9 mouse cellular contexts compared by ENCODE assay signal in the genomic region with DNA sequence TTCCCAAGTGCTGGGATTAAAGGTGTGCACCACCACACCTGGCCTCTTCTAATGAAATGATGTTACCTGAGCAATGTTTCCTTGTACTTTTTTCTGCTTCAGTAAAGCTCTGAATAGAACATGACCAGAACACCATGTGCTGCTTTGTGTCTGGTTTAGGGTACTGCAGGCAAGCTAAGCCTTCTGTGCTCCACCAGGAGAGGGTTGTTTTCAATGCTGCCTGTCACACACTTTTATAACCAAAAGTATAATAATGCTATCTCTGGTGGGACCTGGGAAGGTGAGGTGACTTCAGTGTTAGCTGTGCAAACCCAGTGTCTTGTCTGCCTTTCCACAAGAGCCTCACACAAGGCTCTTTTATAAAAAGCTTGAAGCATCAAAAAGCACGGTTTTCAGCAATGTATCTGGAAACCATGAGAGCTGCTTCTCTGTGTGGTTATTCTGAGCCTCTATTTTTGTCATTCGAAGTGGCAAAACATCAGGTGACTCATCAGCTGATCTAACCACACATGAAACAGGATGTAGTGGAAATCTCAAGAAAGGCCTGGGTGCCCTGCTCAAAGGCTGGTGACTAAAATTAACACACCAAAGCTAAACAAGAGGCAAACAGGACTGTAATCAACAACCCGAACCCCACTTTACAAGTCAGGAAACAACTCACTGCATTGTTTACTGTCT. TPM values are rescaled to one million over a fixed set of nuclear protein-coding genes. Genes with fewer than 3 reads are reported as not detected.
DNase-seq lines count a peak whose midpoint lies in the region; ATAC-seq and TF ChIP-seq lines count a peak whose summit lies in the region.
"Had no signal": no experiment of that assay in that cellular context is flagged by ENCODE, and none has a peak within 500 bp of the region (broad histone marks: within the 10 kb centered on the region; RNA-seq: fewer than 3 reads in every experiment).

No protein-coding gene starts in this region.

- dilution Hi-C loops in CH12.LX (cut with MboI; ENCODE audit: extremely low pct_ligation_motif_present, extremely low pct_unique_long_range_greater_than_20kb, low sequenced_read_pairs), result no loop called here

- TF ChIP-seq POLR2A in CH12.LX (IDR thresholded peaks at IDR 0.05; ENCODE audit: low read depth, low read length) (no peak), myocyte (IDR thresholded peaks at IDR 0.05; ENCODE audit: insufficient read length, low read depth) (no peak)

- H3K36me3 ChIP-seq in CH12.LX (replicated peaks in 1 of 2; ENCODE audit: control insufficient read depth in 1 of 2, insufficient read depth in 1 of 2, low read length in 1 of 2) (peaks cover 38 to 85% of the 10 kb centered on the region in 2 experiments), myocyte (ENCODE audit: control insufficient read depth, insufficient read depth) (peaks cover 37% of the 10 kb centered on the region)
- H3K36me3 ChIP-seq in heart, embryonic 10.5 days, result peaks cover 46% of the 10 kb centered on the region

- no peak overlapping the region for H3K9ac ChIP-seq in CH12.LX (ENCODE audit: insufficient read depth, low read depth)
- H3K9ac ChIP-seq: midbrain, embryonic 12.5 days had no signal

- ATAC-seq in cerebellum, adult (ENCODE audit: insufficient number of reproducible peaks, low FRiP score, low TSS enrichment), result no peak; the same call in 1 of the 2 replicates

- no peak for TF ChIP-seq CTCF in CH12.LX (conservative IDR thresholded peaks at IDR 0.05 in 1 of 2, IDR thresholded peaks at IDR 0.05 in 1 of 2; ENCODE audit: low read depth in 2 of 2, low read length in 2 of 2)

- no peak overlapping the region for H3ac ChIP-seq in myocyte (ENCODE audit: control insufficient read depth, insufficient read length)

- in situ Hi-C loops in CH12.LX (cut with MboI; ENCODE audit: low pct_ligation_motif_present, low pct_unique_long_range_greater_than_20kb, low sequenced_read_pairs), result no loop called here

- no peak for TF ChIP-seq RAD21 in CH12.LX (IDR thresholded peaks at IDR 0.05; ENCODE audit: low read depth, low read length)

- H3K27me3 ChIP-seq in CH12.LX (replicated peaks) (no peaks in the 10 kb centered on the region), myocyte (ENCODE audit: control insufficient read depth, insufficient read depth, insufficient read length) (no peaks in the 10 kb centered on the region)
- H3K27me3 ChIP-seq in heart, embryonic 10.5 days (ENCODE audit: insufficient read depth, poor library complexity, severe bottlenecking), result no peaks in the 10 kb centered on the region
- H3K27me3 ChIP-seq: midbrain, embryonic 12.5 days had no signal

- H3K27ac ChIP-seq in CH12.LX (ENCODE audit: insufficient read depth, low read depth), result peak overlapping the region; percentile 60
- peak overlapping the region; percentile 49; the same call in 1 of the 2 replicates for H3K27ac ChIP-seq in heart, embryonic 10.5 days

- TF ChIP-seq EP300 in CH12.LX (IDR thresholded peaks at IDR 0.05; ENCODE audit: low read length), result peak; percentile 72

- H3K4me3 ChIP-seq in CH12.LX (replicated peaks in 1 of 3; ENCODE audit: low read depth in 2 of 3, low read length in 2 of 3, poor library complexity in 1 of 3) (no peak overlapping the region), myocyte (no peak overlapping the region)
- H3K4me3 ChIP-seq in heart, embryonic 10.5 days, result no peak overlapping the region
- H3K4me3 ChIP-seq: midbrain, embryonic 12.5 days had no signal

- H3K79me2 ChIP-seq in CH12.LX (replicated peaks; ENCODE audit: control insufficient read depth, extremely low read depth, insufficient read depth, poor library complexity, severe bottlenecking) (no peaks in the 10 kb centered on the region), myocyte (ENCODE audit: control insufficient read depth, insufficient read depth) (no peaks in the 10 kb centered on the region)

- no peaks in the 10 kb centered on the region for H3K9me3 ChIP-seq in CH12.LX (replicated peaks; ENCODE audit: low read length)
- H3K9me3 ChIP-seq in heart, embryonic 10.5 days, result no peaks in the 10 kb centered on the region
- H3K9me3 ChIP-seq: midbrain, embryonic 12.5 days had no signal

- H3K4me1 ChIP-seq in CH12.LX (ENCODE audit: control insufficient read depth in 1 of 2, insufficient read depth in 2 of 2), result peaks cover 15 to 53% of the 10 kb centered on the region in 2 experiments
- H3K4me1 ChIP-seq in heart, embryonic 10.5 days, result peaks cover 19% of the 10 kb centered on the region

- H3K4me2 ChIP-seq in CH12.LX (ENCODE audit: insufficient read depth, low read depth, poor library complexity, severe bottlenecking) (peak overlapping the region; percentile 75; the same call in 1 of the 2 replicates), myocyte (ENCODE audit: low read depth) (peak overlapping the region; percentile 69)
- H3K4me2 ChIP-seq: midbrain, embryonic 12.5 days had no signal

- 50% methylated on average over 3 of the region's 3 CpGs for WGBS in heart, embryonic 10.5 days

- peak; percentile 70 for DNase-seq in layer of hippocampus, adult 11-12 months (ENCODE audit: low spot score)
- DNase-seq in layer of hippocampus, adult 8-10 months (ENCODE audit: low spot score in 2 of 2), result no peak
- DNase-seq in CH12.LX (ENCODE audit: extremely low read depth), result peak; percentile 91
- no peak for DNase-seq in heart, embryonic 10.5 days (ENCODE audit: low spot score)
- DNase-seq in neural tube, embryonic 10.5 days (ENCODE audit: extremely low spot score, low spot score), result no peak
- DNase-seq in cerebellum, postnatal 36 days, result no peak

TF ChIP-seq in CH12.LX, 34 proteins besides CTCF, POLR2A, EP300 and RAD21:
- no peak for TF ChIP-seq MAZ (IDR thresholded peaks at IDR 0.05; ENCODE audit: low read depth, low read length)
- TF ChIP-seq JUN (IDR thresholded peaks at IDR 0.05; ENCODE audit: insufficient read depth, low read depth, low read length), result no peak
- TF ChIP-seq IRF4 (IDR thresholded peaks at IDR 0.05; ENCODE audit: low read depth, low read length), result peak; percentile 67
- TF ChIP-seq SIN3A (IDR thresholded peaks at IDR 0.05; ENCODE audit: low read length), result peak; percentile 77; the same call in 1 of the 2 replicates
- peak; percentile 95 for TF ChIP-seq BHLHE40 (IDR thresholded peaks at IDR 0.05; ENCODE audit: low read depth, low read length)
- peak; percentile 96 for TF ChIP-seq MEF2A (IDR thresholded peaks at IDR 0.05; ENCODE audit: borderline replicate concordance, low read depth, low read length)
- peak; percentile 82 for TF ChIP-seq USF2 (conservative IDR thresholded peaks at IDR 0.05; ENCODE audit: low read depth, low read length)
- no peak for TF ChIP-seq HCFC1 (IDR thresholded peaks at IDR 0.05; ENCODE audit: low read depth, low read length)
- TF ChIP-seq ETS1 (conservative IDR thresholded peaks at IDR 0.05; ENCODE audit: low read depth, low read length), result peak; percentile 97
- peak; percentile 69 for TF ChIP-seq USF1 (IDR thresholded peaks at IDR 0.05; ENCODE audit: low read depth, low read length)
- no peak for TF ChIP-seq MAFK (IDR thresholded peaks at IDR 0.05; ENCODE audit: insufficient replicate concordance, low read length)
- TF ChIP-seq TCF12 (IDR thresholded peaks at IDR 0.05; ENCODE audit: low read depth, low read length), result peak; percentile 38; the same call in 1 of the 2 replicates
- 0 out of 2 replicates have a peak, but pooled peaks have one; percentile 40 for TF ChIP-seq RCOR1 (conservative IDR thresholded peaks at IDR 0.05; ENCODE audit: low read depth, low read length)

TF ChIP-seq in myocyte, 11 proteins besides CTCF, POLR2A, EP300 and RAD21:
- TF ChIP-seq USF1 (IDR thresholded peaks at IDR 0.05; ENCODE audit: low read depth), result peak; percentile 97
- TF ChIP-seq CEBPB (IDR thresholded peaks at IDR 0.05; ENCODE audit: insufficient read depth, poor library complexity, severe bottlenecking), result peak; percentile 12; the same call in 1 of the 2 replicates
- TF ChIP-seq MYOD1 (IDR thresholded peaks at IDR 0.05; ENCODE audit: control insufficient read depth in 1 of 3, insufficient read length in 2 of 3, low read depth in 2 of 3), result no peak

RNA-seq across cellular contexts. Expression of a gene that starts 33.9 kb away (rescaled TPM):
- 10 to 100 TPM; 18.4 to 25.5 (median 21.9) TPM for total RNA-seq in layer of hippocampus, adult 8-10 months (2022)
- 40.0 and 51.2 TPM in 2 replicates for total RNA-seq in CH12.LX (2012; rRNA removed)
- total RNA-seq in CH12.LX (2014; rRNA removed), result 80.2 and 84.6 TPM in 2 replicates
- 84.8 and 91.0 TPM in 2 replicates for polyA plus RNA-seq in CH12.LX (2012; ENCODE audit: insufficient read length, low read depth)
- polyA plus RNA-seq in heart, embryonic 10.5 days (2016; fragmentation: Nextera tagmentation; extraction: Ambion mirVana), result 25.0 and 28.3 TPM in 2 replicates
- 36.9 TPM for polyA plus RNA-seq in myocyte (2012; fragmentation: generic; extraction: Trizol)

Comparison
In these comparisons a context has a peak if more than half of its experiments do, and no peak if none do; other contexts are left out.
1. DNase-seq: peak in layer of hippocampus, adult 11-12 months (single experiment) and CH12.LX (single experiment); none in layer of hippocampus, adult 8-10 months (0 of 2), heart, embryonic 10.5 days (single experiment), neural tube, embryonic 10.5 days (single experiment) and cerebellum, postnatal 36 days (0 of 2).